10 mouse cellular contexts compared by ENCODE assay signal in the genomic region with DNA sequence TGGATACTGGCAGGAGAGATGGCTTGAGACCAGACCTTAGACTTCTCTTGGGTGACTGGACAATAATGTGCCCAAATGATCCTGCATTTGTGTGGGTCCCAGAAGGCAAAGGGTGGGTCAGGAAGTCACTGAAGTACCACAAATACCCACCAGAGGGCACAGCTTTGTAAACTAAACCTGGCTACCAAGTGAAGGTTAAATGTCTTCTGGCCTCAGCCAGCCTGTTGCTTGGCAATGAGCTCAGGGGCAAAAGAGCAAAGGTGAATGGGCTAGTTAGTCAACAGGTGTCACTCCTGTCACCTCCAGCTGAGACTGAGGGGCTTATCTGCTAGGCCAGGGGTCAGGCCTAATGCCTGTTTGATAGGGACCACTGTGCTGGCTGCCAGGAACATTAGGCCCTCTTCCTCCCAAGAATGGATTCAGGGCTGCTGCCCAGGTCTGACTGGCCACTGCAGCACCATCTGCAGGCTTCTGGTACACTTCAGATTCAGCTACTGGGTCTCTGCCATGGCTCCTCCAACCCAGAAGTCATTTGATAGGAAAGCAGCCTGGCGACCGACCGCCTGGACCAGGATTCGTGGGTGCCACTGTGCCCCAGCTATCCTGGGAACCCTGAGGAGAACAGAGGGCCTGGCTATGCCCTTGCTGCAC.
DNase-seq lines count a peak whose midpoint lies in the region; ATAC-seq and TF ChIP-seq lines count a peak whose summit lies in the region.
"Had no signal": no experiment of that assay in that cellular context is flagged by ENCODE, and none has a peak within 500 bp of the region (broad histone marks: within the 10 kb centered on the region; RNA-seq: fewer than 3 reads in every experiment).

No protein-coding gene starts in this region.

- peak; percentile 25 to 69 for DNase-seq in heart, adult 18-20 months
- DNase-seq in A20 (ENCODE audit: low read depth, low spot score) = peak; percentile 49
- no peak for DNase-seq in brain, embryonic 14.5 days (ENCODE audit: low read depth)
- DNase-seq in gastrocnemius, adult 18-20 months (ENCODE audit: low spot score) = peak; percentile 76
- peak; percentile 78 for DNase-seq in kidney, postnatal 10 days
- peak; percentile 59 for DNase-seq in neural tube, embryonic 11.5 days (ENCODE audit: low spot score)
- no peak for DNase-seq in left cerebral cortex, postnatal 25 days (ENCODE audit: low spot score in 2 of 2)

- no peak overlapping the region for H3K9ac ChIP-seq in heart, embryonic 11.5 days (ENCODE audit: low read depth, low read length)
- H3K9ac ChIP-seq in neural tube, embryonic 11.5 days (ENCODE audit: low read length) = no peak overlapping the region
- H3K9ac ChIP-seq: limb, embryonic 13.5 days; stomach, embryonic 15.5 days had no signal

- no peaks in the 10 kb centered on the region for H3K9me3 ChIP-seq in heart, embryonic 11.5 days (replicated peaks; ENCODE audit: control insufficient read depth, low read length)
- no peaks in the 10 kb centered on the region for H3K9me3 ChIP-seq in neural tube, embryonic 11.5 days (ENCODE audit: control insufficient read depth, low read length)
- H3K9me3 ChIP-seq: limb, embryonic 13.5 days; stomach, embryonic 15.5 days had no signal

- no peaks in the 10 kb centered on the region for H3K4me1 ChIP-seq in heart, embryonic 11.5 days (ENCODE audit: control insufficient read depth, insufficient read depth, low read length)
- peaks cover 8% of the 10 kb centered on the region; the same call in 1 of the 2 replicates for H3K4me1 ChIP-seq in neural tube, embryonic 11.5 days (ENCODE audit: control insufficient read depth, insufficient read depth, low read length)

- H3K27me3 ChIP-seq in heart, embryonic 11.5 days (ENCODE audit: control insufficient read depth, insufficient read depth, low read length) = no peaks in the 10 kb centered on the region; the same call in 1 of the 2 replicates
- H3K27me3 ChIP-seq in neural tube, embryonic 11.5 days (ENCODE audit: control insufficient read depth, insufficient read depth, low read length) = no peaks in the 10 kb centered on the region
- H3K27me3 ChIP-seq: stomach, embryonic 15.5 days had no signal

- WGBS in heart, embryonic 11.5 days (ENCODE audit: insufficient replicate concordance) = 83% methylated on average over 4 of the region's 4 CpGs
- 96% methylated on average over 4 of the region's 4 CpGs for WGBS in neural tube, embryonic 11.5 days

- H3K27ac ChIP-seq in heart, embryonic 11.5 days (ENCODE audit: low read depth, low read length) = no peak overlapping the region
- no peak overlapping the region for H3K27ac ChIP-seq in neural tube, embryonic 11.5 days (ENCODE audit: low read depth, low read length)
- H3K27ac ChIP-seq: limb, embryonic 13.5 days; stomach, embryonic 15.5 days had no signal

- no peak for ATAC-seq in heart, embryonic 11.5 days (replicated peaks; ENCODE audit: insufficient number of reproducible peaks, low FRiP score, low TSS enrichment)
- ATAC-seq in neural tube, embryonic 11.5 days (ENCODE audit: insufficient read depth, low FRiP score, low TSS enrichment) = no peak

- TF ChIP-seq CTCF in brain, embryonic 14.5 days (IDR thresholded peaks at IDR 0.05; ENCODE audit: borderline replicate concordance, extremely low read depth, insufficient read depth, insufficient read length) = peak; percentile 65

- no peak overlapping the region for H3K4me2 ChIP-seq in heart, embryonic 11.5 days
- no peak overlapping the region for H3K4me2 ChIP-seq in neural tube, embryonic 11.5 days (ENCODE audit: low read depth)
- H3K4me2 ChIP-seq: limb, embryonic 13.5 days; stomach, embryonic 15.5 days had no signal

- intact Hi-C loops in left cerebral cortex, postnatal 25 days (cut with DNase I) = no loop called here

- H3K36me3 ChIP-seq in heart, embryonic 11.5 days (ENCODE audit: control insufficient read depth, insufficient read depth, low read length) = no peaks in the 10 kb centered on the region
- no peaks in the 10 kb centered on the region for H3K36me3 ChIP-seq in neural tube, embryonic 11.5 days (ENCODE audit: control insufficient read depth, insufficient read depth, low read length)
- H3K36me3 ChIP-seq: limb, embryonic 13.5 days; stomach, embryonic 15.5 days had no signal

- H3K4me3 ChIP-seq in heart, embryonic 11.5 days (ENCODE audit: low read depth, low read length) = no peak overlapping the region
- H3K4me3 ChIP-seq in neural tube, embryonic 11.5 days (ENCODE audit: low read depth, low read length) = no peak overlapping the region
- H3K4me3 ChIP-seq: limb, embryonic 13.5 days; stomach, embryonic 15.5 days had no signal

- no peak for TF ChIP-seq POLR2A in brain, embryonic 14.5 days (IDR thresholded peaks at IDR 0.05; ENCODE audit: borderline replicate concordance, extremely low read depth, insufficient read depth, insufficient read length, poor library complexity, severe bottlenecking)

Comparison
In these comparisons a context has a peak if more than half of its experiments do, and no peak if none do; other contexts are left out.
1. DNase-seq: peak in heart, adult 18-20 months (2 of 2), A20 (single experiment), gastrocnemius, adult 18-20 months (single experiment), kidney, postnatal 10 days (single experiment) and neural tube, embryonic 11.5 days (single experiment); none in brain, embryonic 14.5 days (single experiment) and left cerebral cortex, postnatal 25 days (0 of 2).